Mouse (Mus musculus) thymus, adult 2 months (tissue): ENCODE results near the gene Prkag1.

Experiments
- CTCF ChIP-seq: fragments of 200-500 bp; IDR thresholded peaks from 2 replicates; pipeline ENCODE4 v1.5.1; 2012; ENCODE audit warnings: mild to moderate bottlenecking, control low read depth, low read length, moderate library complexity, borderline replicate concordance; ENCODE audit not compliant: control insufficient read depth, poor library complexity, insufficient read depth; ENCODE audit errors: extremely low read depth
- POLR2A ChIP-seq: fragments of 200-500 bp; IDR thresholded peaks from 2 replicates; pipeline ENCODE4 v1.6.1; 2012; ENCODE audit warnings: mild to moderate bottlenecking, low read length, control low read depth, moderate library complexity; ENCODE audit not compliant: control insufficient read depth, poor library complexity, insufficient read depth; ENCODE audit errors: extremely low read depth

GRCm38 (mm10) chr15:98799396-98799795 lies 31.9 kb downstream of the Prkag1 start:
- TF ChIP-seq CTCF = peak; percentile 87; the same call in 1 of the 2 replicates
- no peak for TF ChIP-seq POLR2A
